Mouse (Mus musculus) lung, postnatal 25 days (tissue): Measurements from ENCODE around the gene Sstr1.

ENCODE experiments used
- DNase-seq: peaks from one replicate; pipeline ENCODE4 v3.0.0; 2022; ENCODE audit warnings: low spot score

The Sstr1 gene

DNA sequence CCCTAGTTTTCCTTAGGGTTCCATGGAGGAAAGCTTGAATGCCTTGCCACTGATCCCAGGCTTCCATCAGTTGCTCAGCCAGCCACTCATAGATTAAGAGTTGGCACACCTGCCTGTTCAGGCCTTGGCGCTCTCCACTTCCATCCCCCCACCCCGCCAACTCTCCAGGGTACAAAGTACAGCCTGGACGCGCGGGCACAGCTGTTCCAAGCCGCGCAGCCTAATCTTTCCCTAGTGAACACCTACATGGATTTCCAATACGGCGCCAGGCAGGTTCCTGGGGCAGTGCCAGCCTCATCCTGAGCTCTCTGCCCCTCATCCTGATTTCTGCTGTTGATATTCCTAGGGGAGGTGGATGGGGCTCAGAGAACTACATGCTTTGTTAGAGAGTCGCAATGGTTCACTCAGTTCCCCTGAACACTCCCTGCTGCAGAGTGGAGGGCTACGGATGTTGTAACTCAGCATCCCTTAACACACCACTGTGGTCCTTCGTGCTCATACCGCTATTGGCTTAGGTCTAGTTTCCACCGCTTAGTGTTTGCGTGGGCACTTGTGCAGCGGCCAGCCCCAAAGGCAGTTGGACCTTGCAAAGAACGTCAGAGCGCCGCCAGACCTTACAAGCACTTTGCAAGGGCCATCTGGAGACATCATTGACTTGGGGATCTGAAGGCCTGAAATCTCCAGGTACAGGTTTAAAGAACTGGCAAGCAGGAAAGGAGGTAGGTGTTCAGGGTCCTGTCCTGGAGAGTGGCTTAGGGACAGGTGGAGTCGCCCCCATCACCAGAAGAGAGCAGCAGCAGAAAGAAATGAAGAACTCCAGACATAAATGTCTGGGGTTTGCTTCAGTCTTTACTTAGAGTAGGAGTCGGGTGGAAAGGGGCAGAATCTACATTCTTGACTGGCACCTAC lies at the start of gene Sstr1:
TSS of gene Sstr1 (plus strand) at position 610 of the 909 bp plus-strand sequence.
- DNase-seq: no peak

DNA sequence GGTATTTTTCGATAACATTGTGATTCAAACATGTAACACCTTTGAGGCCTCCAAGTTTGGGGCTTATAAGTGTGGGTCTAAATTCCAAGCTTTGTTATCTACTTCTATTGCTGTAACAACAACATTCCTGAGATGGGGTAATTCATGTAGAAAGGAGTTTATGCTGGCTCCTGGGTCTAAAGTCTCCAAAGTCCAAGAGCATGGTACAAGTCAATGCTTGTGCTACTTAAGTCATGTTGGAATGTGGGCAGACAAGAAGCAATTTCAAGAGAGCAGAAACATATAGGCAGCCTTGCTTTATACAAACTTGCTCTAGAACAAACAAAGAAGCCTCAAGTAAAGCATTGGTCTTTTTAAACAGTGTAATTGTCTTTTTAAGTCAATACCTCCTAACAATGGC lies 12.8 kb upstream of the Sstr1 start:
- DNase-seq: no peak

DNA sequence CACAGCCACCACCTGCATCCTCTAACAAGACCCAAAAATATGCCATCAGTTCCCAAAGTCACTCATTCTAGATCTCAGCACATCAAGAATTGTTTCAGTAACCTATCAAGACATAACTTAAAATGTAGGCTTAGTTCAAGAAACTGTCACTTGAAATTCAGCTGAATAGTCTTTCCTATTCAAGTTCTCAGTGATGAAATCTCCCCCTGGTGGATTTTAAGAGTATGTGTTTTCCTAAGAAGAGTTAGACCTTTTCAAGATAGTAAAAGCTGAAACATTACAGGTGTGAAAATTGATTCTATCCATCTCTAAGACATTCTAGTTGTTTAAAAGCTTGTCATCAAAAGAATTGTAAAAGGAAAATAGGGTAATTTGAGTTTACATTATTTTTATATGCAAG lies 10.4 kb upstream of the Sstr1 start:
- DNase-seq: no peak

DNA sequence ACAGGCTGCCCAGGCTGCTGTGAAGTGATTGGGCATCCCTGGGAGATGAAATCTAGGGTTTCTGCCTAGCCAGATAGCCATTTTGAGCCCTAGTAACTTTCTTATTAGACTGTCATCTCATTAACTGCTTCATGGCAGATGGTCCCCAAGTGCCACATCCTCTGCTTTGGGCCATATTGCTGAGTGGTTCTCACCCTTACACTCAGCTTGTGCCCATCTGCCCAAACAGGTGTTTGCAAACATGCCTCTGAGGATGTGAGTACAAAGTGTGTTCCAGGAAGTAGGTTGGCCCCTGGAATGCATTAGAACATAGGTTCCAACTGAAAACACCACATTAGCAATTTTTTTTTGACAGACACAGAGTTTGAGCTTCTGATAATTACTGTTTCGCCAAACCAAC lies 3.6 kb upstream of the Sstr1 start:
- DNase-seq: no peak

DNA sequence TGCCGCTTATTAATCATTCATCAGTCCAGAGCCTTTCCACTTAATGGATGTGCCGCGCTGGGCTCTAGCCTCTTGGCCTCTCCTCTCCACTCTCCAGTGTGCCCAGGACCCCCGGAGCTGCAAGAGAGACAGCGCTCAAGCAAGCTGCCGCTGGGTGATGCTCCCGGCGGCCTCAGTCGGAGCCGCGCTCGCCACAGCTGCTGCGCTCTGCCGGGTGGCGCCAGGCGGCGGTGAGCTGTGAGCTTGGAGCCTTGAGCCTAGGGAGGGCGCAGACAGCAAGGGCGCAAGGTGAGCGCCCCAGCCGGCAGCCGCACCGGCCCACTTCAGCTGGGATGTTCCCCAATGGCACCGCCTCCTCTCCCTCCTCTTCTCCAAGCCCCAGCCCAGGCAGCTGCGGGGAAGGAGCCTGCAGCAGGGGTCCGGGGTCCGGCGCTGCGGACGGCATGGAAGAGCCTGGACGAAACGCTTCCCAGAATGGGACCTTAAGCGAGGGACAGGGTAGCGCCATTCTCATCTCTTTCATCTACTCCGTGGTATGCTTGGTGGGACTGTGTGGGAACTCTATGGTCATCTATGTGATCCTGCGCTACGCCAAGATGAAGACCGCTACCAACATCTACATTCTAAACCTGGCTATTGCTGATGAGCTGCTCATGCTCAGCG lies 820 bp downstream of the Sstr1 start:
- DNase-seq: no peak

DNA sequence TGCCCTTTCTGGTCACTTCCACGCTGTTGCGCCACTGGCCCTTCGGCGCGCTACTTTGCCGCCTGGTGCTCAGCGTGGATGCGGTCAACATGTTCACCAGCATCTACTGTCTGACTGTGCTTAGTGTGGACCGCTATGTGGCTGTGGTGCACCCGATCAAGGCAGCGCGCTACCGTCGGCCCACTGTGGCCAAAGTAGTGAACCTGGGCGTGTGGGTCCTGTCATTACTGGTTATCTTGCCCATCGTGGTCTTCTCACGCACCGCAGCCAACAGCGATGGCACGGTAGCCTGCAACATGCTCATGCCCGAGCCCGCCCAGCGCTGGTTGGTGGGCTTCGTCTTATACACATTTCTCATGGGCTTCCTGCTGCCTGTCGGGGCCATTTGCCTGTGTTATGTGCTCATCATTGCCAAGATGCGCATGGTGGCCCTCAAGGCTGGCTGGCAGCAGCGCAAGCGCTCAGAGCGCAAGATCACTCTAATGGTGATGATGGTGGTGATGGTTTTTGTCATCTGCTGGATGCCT lies 1.4 kb downstream of the Sstr1 start:
- no peak for DNase-seq

DNA sequence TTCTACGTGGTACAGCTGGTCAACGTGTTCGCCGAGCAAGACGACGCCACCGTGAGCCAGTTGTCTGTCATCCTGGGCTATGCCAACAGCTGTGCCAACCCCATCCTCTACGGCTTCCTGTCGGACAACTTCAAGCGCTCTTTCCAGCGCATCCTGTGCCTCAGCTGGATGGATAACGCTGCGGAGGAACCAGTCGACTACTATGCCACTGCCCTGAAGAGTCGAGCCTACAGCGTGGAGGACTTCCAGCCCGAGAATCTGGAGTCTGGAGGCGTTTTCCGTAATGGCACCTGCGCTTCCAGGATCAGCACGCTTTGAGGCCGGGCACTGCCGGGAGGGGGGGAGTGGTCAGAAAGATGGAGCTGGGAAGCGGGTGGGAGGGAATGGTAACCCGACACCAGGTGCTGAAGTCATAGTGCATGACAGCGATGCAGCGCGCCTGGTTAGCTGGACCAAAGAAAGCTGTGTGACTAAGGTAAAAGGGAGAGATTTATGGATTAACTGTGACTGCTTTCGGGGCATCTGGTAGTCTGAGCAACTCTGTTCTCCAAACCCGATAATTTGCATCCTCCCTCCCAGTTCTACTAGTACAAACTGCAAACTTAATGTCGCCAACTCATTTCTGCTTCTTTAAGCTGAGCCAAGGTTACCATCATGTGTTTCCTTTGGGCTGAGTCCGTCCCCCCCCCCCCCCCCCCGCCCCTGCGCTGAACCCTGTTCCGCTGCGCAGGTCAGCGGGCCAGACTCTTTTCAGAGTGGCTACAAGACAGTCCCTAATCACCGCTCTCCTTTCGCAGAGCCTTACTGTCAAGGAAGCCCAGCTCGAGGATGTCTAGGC lies 2.1 kb downstream of the Sstr1 start:
- peak; percentile 11 for DNase-seq

DNA sequence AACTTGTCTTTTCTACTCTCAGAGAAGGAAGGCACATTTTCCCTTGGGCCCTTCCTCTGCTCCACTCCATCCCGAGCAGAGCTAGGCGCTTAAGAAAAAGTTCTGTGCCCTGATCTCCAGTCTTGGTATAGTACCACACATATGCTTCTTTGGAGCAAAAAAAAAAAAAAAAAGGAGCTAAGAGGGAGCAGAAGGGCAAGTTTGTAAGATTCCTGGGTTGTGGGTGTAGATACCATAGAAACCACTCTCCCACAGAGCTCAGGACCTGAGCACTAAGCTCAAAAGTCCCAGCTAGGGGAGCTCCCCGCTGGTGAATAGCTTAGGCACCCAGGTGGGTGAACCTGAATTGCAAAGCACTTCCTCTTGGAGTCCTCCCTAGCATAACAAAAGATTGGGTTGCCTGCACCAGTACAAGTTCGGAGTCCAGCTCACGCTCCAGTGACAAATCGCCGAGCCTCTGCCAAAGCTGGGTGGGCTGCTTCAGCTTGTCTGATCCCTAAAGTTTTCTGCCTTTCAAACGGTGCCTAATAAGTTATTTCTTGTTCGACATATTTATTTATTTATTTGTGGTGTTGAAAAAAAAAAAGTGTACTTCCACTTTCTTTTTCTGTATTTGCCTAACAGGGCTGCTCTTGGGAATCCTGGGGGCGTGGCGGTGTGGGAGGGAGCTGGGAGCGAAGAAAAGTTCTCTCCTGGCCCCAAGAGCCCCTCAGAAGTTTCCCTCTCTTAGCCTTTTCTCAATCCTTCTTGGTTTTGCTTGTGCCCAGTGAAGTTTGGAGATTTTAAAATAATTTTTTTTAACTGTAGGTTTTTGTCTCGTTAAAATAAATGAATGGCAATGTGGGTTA lies 2.9 kb downstream of the Sstr1 start:
- no peak for DNase-seq

DNA sequence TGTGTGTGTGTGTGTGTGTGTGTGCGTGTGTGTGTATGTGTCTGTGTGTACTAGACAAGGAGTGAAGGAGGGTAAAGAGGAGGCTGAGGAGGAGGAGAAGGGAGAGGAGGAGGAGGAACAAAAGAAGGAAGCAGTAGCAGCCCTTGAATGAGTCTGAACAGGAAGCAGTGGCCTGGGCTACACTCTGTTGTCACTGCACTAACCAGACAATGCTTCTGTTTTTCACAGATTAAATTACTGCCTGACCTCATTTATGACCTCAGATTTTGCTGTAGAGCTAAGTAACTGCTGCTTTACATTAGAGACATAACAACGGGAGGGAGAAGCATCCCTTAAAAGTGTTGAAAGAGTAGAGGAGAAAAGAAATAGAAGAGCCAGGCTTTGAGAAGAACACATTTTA lies 4.6 kb downstream of the Sstr1 start:
- DNase-seq: no peak

DNA sequence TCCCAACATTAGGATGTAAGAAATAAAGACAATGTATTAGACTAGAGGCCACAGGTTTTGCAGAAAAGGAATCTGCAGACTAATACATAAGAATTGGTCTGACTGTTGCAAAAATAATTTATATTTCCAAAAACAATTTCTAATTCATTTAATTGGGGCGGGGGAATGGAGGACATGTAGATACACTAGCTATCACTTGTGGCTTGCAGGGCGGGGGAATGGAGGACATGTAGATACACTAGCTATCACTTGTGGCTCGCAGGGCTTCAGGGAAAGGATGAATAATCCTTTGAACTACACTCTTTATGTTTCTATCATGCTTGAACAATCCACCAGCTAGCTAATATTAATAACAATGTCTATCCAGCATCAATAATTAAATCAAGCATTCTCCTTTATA lies 7.5 kb downstream of the Sstr1 start:
- DNase-seq: no peak

DNA sequence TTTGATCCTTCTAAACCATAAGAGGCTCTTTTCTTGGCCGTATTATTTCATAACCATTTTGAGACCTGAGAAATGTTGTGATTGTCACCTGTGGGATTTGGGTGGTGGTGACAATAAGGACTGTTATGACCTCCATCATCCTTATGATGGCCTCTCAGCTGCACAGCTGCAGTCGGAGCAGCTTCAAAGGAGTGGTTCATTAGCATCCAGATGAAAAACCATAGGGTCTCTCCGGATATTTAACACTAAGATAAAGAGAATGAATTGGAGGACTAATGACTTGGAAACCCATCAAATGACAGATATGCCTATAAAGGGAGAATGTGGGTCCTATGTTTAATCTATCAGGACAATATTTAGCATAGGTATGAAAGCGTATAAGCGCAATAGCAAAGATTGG lies 14.1 kb downstream of the Sstr1 start:
- no peak for DNase-seq

DNA sequence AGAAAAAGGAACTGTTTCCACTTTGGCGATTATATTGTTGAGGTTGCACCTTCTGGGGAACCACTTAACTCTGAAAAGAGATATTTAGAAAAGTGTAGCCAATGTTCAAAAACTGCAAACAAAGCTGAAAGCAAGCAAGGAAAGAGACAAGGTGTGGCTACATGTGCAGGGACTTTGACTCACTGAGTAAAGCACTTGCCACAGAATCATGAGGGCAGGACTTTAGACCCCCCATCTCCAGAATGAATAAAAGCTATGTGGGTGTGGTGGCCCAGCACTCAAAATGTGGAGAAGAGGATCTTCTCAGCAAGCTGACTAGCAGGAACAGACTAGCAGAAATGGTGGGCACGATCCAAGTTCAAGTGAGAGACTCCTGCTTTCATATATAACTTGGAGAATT lies 20.9 kb downstream of the Sstr1 start:
- no peak for DNase-seq

DNA sequence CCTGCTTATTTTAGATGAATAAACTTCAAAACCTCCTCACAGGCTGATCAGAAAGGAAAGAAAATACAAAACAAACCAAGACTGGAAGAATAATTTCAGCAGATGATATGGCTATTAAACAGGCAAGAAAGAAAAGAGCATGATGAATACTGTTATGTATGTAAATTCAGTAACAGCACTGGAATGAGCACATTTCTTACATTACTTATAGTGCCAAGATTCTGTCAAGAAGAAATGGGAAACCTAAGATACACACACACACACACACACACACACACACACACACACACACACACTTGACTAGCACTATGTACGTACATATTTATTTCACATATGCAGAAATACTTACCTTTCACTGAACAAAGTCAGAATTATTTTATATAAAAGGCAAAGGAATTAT lies 40.3 kb downstream of the Sstr1 start:
- DNase-seq: no peak
